31 mouse cellular contexts compared by ENCODE assay signal in genomic region chr1:120615927-120616326, GRCm38 (mm10). TPM values are rescaled to one million over a fixed set of nuclear protein-coding genes. Genes with fewer than 3 reads are reported as not detected.
DNase-seq lines count a peak whose midpoint lies in the region; ATAC-seq lines count a peak whose summit lies in the region.
"Had no signal": no experiment of that assay in that cellular context is flagged by ENCODE, and none has a peak within 500 bp of the region (broad histone marks: within the 10 kb centered on the region; RNA-seq: fewer than 3 reads in every experiment).

No protein-coding gene starts in this region.

- no peak overlapping the region for H3K27ac ChIP-seq in hindbrain, embryonic 11.5 days (ENCODE audit: low read depth, low read length)
- no peak overlapping the region for H3K27ac ChIP-seq in hindbrain, embryonic 16.5 days (ENCODE audit: low read depth, low read length)
- no peak overlapping the region for H3K27ac ChIP-seq in hindbrain, embryonic 13.5 days
- H3K27ac ChIP-seq in midbrain, embryonic 12.5 days (replicated peaks): 0 out of 2 replicates have a peak overlapping the region, but pooled peaks have one; percentile 15
- no peak overlapping the region for H3K27ac ChIP-seq in neural tube, embryonic 14.5 days (ENCODE audit: low read depth, low read length)
- H3K27ac ChIP-seq: embryonic facial prominence, embryonic 12.5 days; forebrain, embryonic 15.5 days; heart, embryonic 15.5 days; layer of hippocampus, adult 2 months; limb, embryonic 13.5 days; liver, embryonic 12.5 days; neural tube, embryonic 12.5 days had no signal

- H3K9me3 ChIP-seq in hindbrain, embryonic 11.5 days (ENCODE audit: control insufficient read depth, low read length): no peaks in the 10 kb centered on the region
- H3K9me3 ChIP-seq in hindbrain, embryonic 16.5 days (ENCODE audit: control insufficient read depth, low read length): no peaks in the 10 kb centered on the region; the same call in 1 of the 2 replicates
- H3K9me3 ChIP-seq in hindbrain, embryonic 13.5 days: no peaks in the 10 kb centered on the region
- H3K9me3 ChIP-seq in midbrain, embryonic 12.5 days: no peaks in the 10 kb centered on the region
- H3K9me3 ChIP-seq in neural tube, embryonic 14.5 days (ENCODE audit: control insufficient read depth, low read length): no peaks in the 10 kb centered on the region
- H3K9me3 ChIP-seq: embryonic facial prominence, embryonic 12.5 days; forebrain, embryonic 15.5 days; heart, embryonic 15.5 days; limb, embryonic 13.5 days; liver, embryonic 12.5 days; neural tube, embryonic 12.5 days had no signal

- H3K36me3 ChIP-seq in hindbrain, embryonic 11.5 days (ENCODE audit: control insufficient read depth, insufficient read depth, low read length): no peaks in the 10 kb centered on the region
- H3K36me3 ChIP-seq in hindbrain, embryonic 16.5 days (ENCODE audit: control insufficient read depth, insufficient read depth, low read length): no peaks in the 10 kb centered on the region
- no peaks in the 10 kb centered on the region for H3K36me3 ChIP-seq in hindbrain, embryonic 13.5 days
- H3K36me3 ChIP-seq in midbrain, embryonic 12.5 days: no peaks in the 10 kb centered on the region
- no peaks in the 10 kb centered on the region for H3K36me3 ChIP-seq in neural tube, embryonic 14.5 days (ENCODE audit: control insufficient read depth, insufficient read depth, low read length)
- H3K36me3 ChIP-seq: embryonic facial prominence, embryonic 12.5 days; forebrain, embryonic 15.5 days; heart, embryonic 15.5 days; limb, embryonic 13.5 days; liver, embryonic 12.5 days; neural tube, embryonic 12.5 days had no signal

- WGBS in hindbrain, embryonic 11.5 days: 1% methylated on average over 9 of the region's 9 CpGs
- WGBS in hindbrain, embryonic 16.5 days: 5% methylated on average over 9 of the region's 9 CpGs
- WGBS in hindbrain, embryonic 13.5 days: 2% methylated on average over 9 of the region's 9 CpGs
- WGBS in midbrain, embryonic 12.5 days: 3% methylated on average over 9 of the region's 9 CpGs
- 2% methylated on average over 9 of the region's 9 CpGs for WGBS in neural tube, embryonic 14.5 days

- no peak for ATAC-seq in hindbrain, embryonic 11.5 days (ENCODE audit: low FRiP score)
- ATAC-seq in hindbrain, embryonic 16.5 days: no peak
- peak; percentile 47; the same call in 1 of the 2 replicates for ATAC-seq in hindbrain, embryonic 13.5 days (ENCODE audit: low FRiP score)
- no peak for ATAC-seq in midbrain, embryonic 12.5 days (ENCODE audit: low FRiP score, low read depth)
- peak; percentile 31; the same call in 1 of the 2 replicates for ATAC-seq in neural tube, embryonic 14.5 days (ENCODE audit: low read depth)
- ATAC-seq: forebrain, embryonic 15.5 days; intestine, embryonic 16.5 days; liver, embryonic 12.5 days had no signal

- peak; percentile 42 for DNase-seq in hindbrain, embryonic 11.5 days (ENCODE audit: low spot score)
- no peak for DNase-seq in heart, postnatal 4 days
- DNase-seq in B cell, adult 2 months: no peak
- DNase-seq: adrenal gland, adult 2 months; cerebellum, adult 11-12 months; heart, postnatal 36 days; kidney, adult 9 months; kidney, postnatal 25 days; layer of hippocampus, postnatal 36 days; lung, adult 18-20 months; lung, postnatal 14 days had no signal

- H3K27me3 ChIP-seq in hindbrain, embryonic 11.5 days (ENCODE audit: control insufficient read depth, insufficient read depth, low read length): peaks cover 77% of the 10 kb centered on the region
- H3K27me3 ChIP-seq in hindbrain, embryonic 16.5 days (replicated peaks; ENCODE audit: control insufficient read depth, insufficient read depth, low read length): peaks cover 62% of the 10 kb centered on the region
- H3K27me3 ChIP-seq in hindbrain, embryonic 13.5 days: peaks cover 97% of the 10 kb centered on the region
- H3K27me3 ChIP-seq in midbrain, embryonic 12.5 days: peaks cover 93% of the 10 kb centered on the region
- peaks cover 71% of the 10 kb centered on the region for H3K27me3 ChIP-seq in neural tube, embryonic 14.5 days (ENCODE audit: control insufficient read depth, insufficient read depth, low read length)

- H3K4me2 ChIP-seq in hindbrain, embryonic 11.5 days (replicated peaks; ENCODE audit: low read depth, low read length): no peak overlapping the region
- no peak overlapping the region for H3K4me2 ChIP-seq in hindbrain, embryonic 16.5 days (ENCODE audit: low read length)
- no peak overlapping the region; the same call in 1 of the 2 replicates for H3K4me2 ChIP-seq in hindbrain, embryonic 13.5 days
- peak overlapping the region; percentile 33 for H3K4me2 ChIP-seq in midbrain, embryonic 12.5 days (replicated peaks)
- no peak overlapping the region for H3K4me2 ChIP-seq in neural tube, embryonic 14.5 days (ENCODE audit: low read depth, low read length)
- H3K4me2 ChIP-seq: embryonic facial prominence, embryonic 12.5 days; forebrain, embryonic 15.5 days; heart, embryonic 15.5 days; limb, embryonic 13.5 days; liver, embryonic 12.5 days; neural tube, embryonic 12.5 days had no signal

- H3K9ac ChIP-seq in hindbrain, embryonic 11.5 days (ENCODE audit: low read depth, low read length): no peak overlapping the region
- H3K9ac ChIP-seq in hindbrain, embryonic 16.5 days (ENCODE audit: low read depth, low read length): no peak overlapping the region
- no peak overlapping the region for H3K9ac ChIP-seq in hindbrain, embryonic 13.5 days
- no peak overlapping the region for H3K9ac ChIP-seq in midbrain, embryonic 12.5 days (replicated peaks)
- H3K9ac ChIP-seq in neural tube, embryonic 14.5 days (replicated peaks; ENCODE audit: low read depth, low read length): no peak overlapping the region
- H3K9ac ChIP-seq: embryonic facial prominence, embryonic 12.5 days; forebrain, embryonic 15.5 days; heart, embryonic 15.5 days; limb, embryonic 13.5 days; liver, embryonic 12.5 days; neural tube, embryonic 12.5 days had no signal

- H3K4me1 ChIP-seq in hindbrain, embryonic 11.5 days (replicated peaks; ENCODE audit: control insufficient read depth, insufficient read depth, low read length): peaks cover 2% of the 10 kb centered on the region; the same call in 1 of the 2 replicates
- H3K4me1 ChIP-seq in hindbrain, embryonic 16.5 days (ENCODE audit: control insufficient read depth, insufficient read depth, low read depth, low read length): no peaks in the 10 kb centered on the region
- H3K4me1 ChIP-seq in hindbrain, embryonic 13.5 days (replicated peaks): peaks cover 3% of the 10 kb centered on the region; the same call in 1 of the 2 replicates
- H3K4me1 ChIP-seq in midbrain, embryonic 12.5 days: peaks cover 6% of the 10 kb centered on the region; the same call in 1 of the 2 replicates
- H3K4me1 ChIP-seq in neural tube, embryonic 14.5 days (ENCODE audit: control insufficient read depth, insufficient read depth, low read length): no peaks in the 10 kb centered on the region
- H3K4me1 ChIP-seq: embryonic facial prominence, embryonic 12.5 days; forebrain, embryonic 15.5 days; liver, embryonic 12.5 days; neural tube, embryonic 12.5 days had no signal

- no peak overlapping the region for H3K4me3 ChIP-seq in hindbrain, embryonic 11.5 days (ENCODE audit: low read depth, low read length)
- no peak overlapping the region for H3K4me3 ChIP-seq in hindbrain, embryonic 16.5 days (ENCODE audit: low read length)
- no peak overlapping the region for H3K4me3 ChIP-seq in hindbrain, embryonic 13.5 days
- H3K4me3 ChIP-seq in midbrain, embryonic 12.5 days: peak overlapping the region; percentile 14
- H3K4me3 ChIP-seq in neural tube, embryonic 14.5 days (ENCODE audit: low read depth, low read length): no peak overlapping the region
- H3K4me3 ChIP-seq: embryonic facial prominence, embryonic 12.5 days; forebrain, embryonic 15.5 days; heart, embryonic 15.5 days; layer of hippocampus, adult 2 months; limb, embryonic 13.5 days; liver, embryonic 12.5 days; neural tube, embryonic 12.5 days had no signal

RNA-seq across cellular contexts. Expression of gene En1, which starts 13.7 kb away (rescaled TPM):
- polyA plus RNA-seq in hindbrain, embryonic 11.5 days (2014; fragmentation: Nextera tagmentation; extraction: Ambion mirVana): 5.2 and 6.9 TPM in 2 replicates
- 3.1 and 4.0 TPM in 2 replicates for polyA plus RNA-seq in hindbrain, embryonic 16.5 days (2015; fragmentation: Nextera tagmentation; extraction: Ambion mirVana)
- polyA plus RNA-seq in hindbrain, embryonic 13.5 days (2015; fragmentation: Nextera tagmentation; extraction: Ambion mirVana): 4.0 and 7.8 TPM in 2 replicates
- polyA plus RNA-seq in midbrain, embryonic 12.5 days (2016; fragmentation: Nextera tagmentation; extraction: Ambion mirVana): 7.3 and 10.3 TPM in 2 replicates
- 1.3 and 2.1 TPM in 2 replicates for polyA plus RNA-seq in neural tube, embryonic 14.5 days (2014; fragmentation: Nextera tagmentation; extraction: Ambion mirVana)
- total RNA-seq in heart, postnatal 4 days (2021): not detected
- total RNA-seq: adrenal gland, adult 2 months; heart, postnatal 36 days; layer of hippocampus, adult 2 months; layer of hippocampus, postnatal 36 days; left cerebral cortex, postnatal 10 days; megakaryocyte progenitor cell, adult 5-6 weeks; MEL; monocyte, adult 5-6 weeks had no signal
- polyA plus RNA-seq: cortical plate, adult 2 months; forebrain, embryonic 15.5 days; gonadal fat pad, adult 2 months; heart, embryonic 15.5 days; intestine, embryonic 16.5 days; small intestine, adult 2 months; urinary bladder, adult 2 months had no signal

Comparison
In these comparisons a context has a peak if more than half of its experiments do, and no peak if none do; other contexts are left out.
1. ATAC-seq: peak in hindbrain, embryonic 13.5 days (single experiment) and neural tube, embryonic 14.5 days (single experiment); none in hindbrain, embryonic 11.5 days (single experiment), hindbrain, embryonic 16.5 days (single experiment) and midbrain, embryonic 12.5 days (single experiment).